Mouse (Mus musculus) forebrain, embryonic 14.5 days (tissue): ENCODE measurements at regions not wholly inside any gene's neighbourhood (a gene's known extent, or its start where the extent isn't known, plus 50 kb on each side); places are given as distances from the start of the nearest gene placed in this dataset.

Experiments used
- ATAC-seq: fragments of 200-750 bp; cut with Nextera tagmentation; 2 replicates; pipeline ENCODE4 v1.8.0; 2017; ENCODE audit warnings: mild to moderate bottlenecking, moderate library complexity
- DNase-seq: peaks from one replicate; pipeline ENCODE4 v3.0.0-alpha.2; 2015; ENCODE audit warnings: low spot score
- H3K27ac ChIP-seq: fragments of 300-500 bp; sonication (generic); 2 replicates; pipeline ENCODE4 v1.5.1; 2014; ENCODE audit warnings: low read depth, mild to moderate bottlenecking, control low read depth, low read length, moderate library complexity
- H3K27me3 ChIP-seq: fragments of 300-500 bp; sonication (generic); replicated peaks from 2 replicates; pipeline ENCODE4 v1.6.1; 2014; ENCODE audit warnings: low read length, control low read depth, mixed read lengths; ENCODE audit not compliant: control insufficient read depth, insufficient read depth
- H3K36me3 ChIP-seq: fragments of 300-500 bp; sonication (generic); 2 replicates; pipeline ENCODE4 v1.6.1; 2014; ENCODE audit warnings: low read length, control low read depth; ENCODE audit not compliant: control insufficient read depth, insufficient read depth
- H3K4me1 ChIP-seq: fragments of 300-500 bp; sonication (generic); 2 replicates; pipeline ENCODE4 v1.6.1; 2014; ENCODE audit warnings: antibody characterized with exemption, low read length, control low read depth; ENCODE audit not compliant: control insufficient read depth, insufficient read depth
- H3K4me2 ChIP-seq: fragments of 300-500 bp; sonication (generic); 2 replicates; pipeline ENCODE4 v1.6.1; 2014; ENCODE audit warnings: mild to moderate bottlenecking, control low read depth, low read length
- H3K4me3 ChIP-seq: fragments of 300-500 bp; sonication (generic); 2 replicates; pipeline ENCODE4 v1.5.1; 2014; ENCODE audit warnings: low read depth, low read length, control low read depth
- H3K9ac ChIP-seq: fragments of 300-500 bp; sonication (generic); 2 replicates; pipeline ENCODE4 v1.6.1; 2014; ENCODE audit warnings: mild to moderate bottlenecking, low read length, control low read depth, moderate library complexity
- H3K9me3 ChIP-seq: fragments of 300-500 bp; sonication (generic); replicated peaks from 2 replicates; pipeline ENCODE4 v1.6.1; 2016; ENCODE audit warnings: low read length, control low read depth, mixed read lengths; ENCODE audit not compliant: control insufficient read depth
- WGBS: fragments of 180-500 bp; shearing (Covaris S2); extraction: QIAGEN DNeasy Blood & Tissue Kit; methylation state at CpG from one replicate; pipeline ENCODE4 v1.1.7; 2014; 5-methylcytosine and 5-hydroxymethylcytosine counted together

GRCm38 (mm10) chr1:149226400-149226799 is 734.7 kb downstream of the Pla2g4a start:
- H3K27ac ChIP-seq, result no peak overlapping the region
- no peaks in the 10 kb centered on the region for H3K9me3 ChIP-seq
- no peaks in the 10 kb centered on the region for H3K4me1 ChIP-seq
- no peak overlapping the region for H3K4me2 ChIP-seq
- no peak overlapping the region for H3K9ac ChIP-seq
- H3K4me3 ChIP-seq, result no peak overlapping the region
- DNase-seq, result no peak
- ATAC-seq, result no peak
- no peaks in the 10 kb centered on the region for H3K27me3 ChIP-seq
- no peaks in the 10 kb centered on the region for H3K36me3 ChIP-seq

- no peak for DNase-seq
- Histone ChIP-seq H3K27ac (no peak overlapping the region), H3K9me3 (no peaks in the 10 kb centered on the region), H3K9ac (no peak overlapping the region), H3K4me1 (no peaks in the 10 kb centered on the region), H3K36me3 (no peaks in the 10 kb centered on the region), H3K4me2 (no peak overlapping the region), H3K27me3 (no peaks in the 10 kb centered on the region), H3K4me3 (no peak overlapping the region)
- ATAC-seq, result no peak
- 73% methylated on average over 1 of the region's 1 CpGs for WGBS
These were observed 758.5 kb downstream of the Pla2g4a start for GRCm38 (mm10) chr1:149202631-149203030.

GRCm38 (mm10) chr1:149199284-149199683 is 761.8 kb downstream of the Pla2g4a start:
- no peaks in the 10 kb centered on the region for H3K4me1 ChIP-seq
- 46% methylated on average over 2 of the region's 2 CpGs for WGBS
- peak; percentile 77 for ATAC-seq

GRCm38 (mm10) chr1:149198854-149199253 is 762.2 kb downstream of the Pla2g4a start:
- no peaks in the 10 kb centered on the region for H3K9me3 ChIP-seq
- no peaks in the 10 kb centered on the region for H3K4me1 ChIP-seq
- H3K36me3 ChIP-seq, result no peaks in the 10 kb centered on the region
- H3K27me3 ChIP-seq, result no peaks in the 10 kb centered on the region
- no peak overlapping the region for H3K27ac ChIP-seq
- WGBS, result 19% methylated on average over 4 of the region's 4 CpGs
- DNase-seq, result peak; percentile 86
- no peak overlapping the region for H3K9ac ChIP-seq
- H3K4me2 ChIP-seq, result no peak overlapping the region
- no peak overlapping the region for H3K4me3 ChIP-seq
- peak; percentile 95 for ATAC-seq

More at GRCm38 (mm10) chr1:149199284-149199683, 761.8 kb downstream of the Pla2g4a start:
- Histone ChIP-seq H3K27ac (no peak overlapping the region), H3K9me3 (no peaks in the 10 kb centered on the region), H3K9ac (no peak overlapping the region), H3K4me3 (no peak overlapping the region), H3K27me3 (no peaks in the 10 kb centered on the region), H3K4me2 (no peak overlapping the region), H3K36me3 (no peaks in the 10 kb centered on the region)
- no peak for DNase-seq
